Mouse (Mus musculus) right cerebral cortex, adult 2 months (tissue): ENCODE measurements around the gene Gm20431.
A peak's percentile ranks its signal among the peaks of the same experiment; 100 is the strongest.

ENCODE experiments used
- DNase-seq, 2 experiments: peaks; one replicate each; pipeline ENCODE4 v3.0.0; 2021 to 2022; ENCODE audit warnings: low spot score in 2 of 2

The Gm20431 gene

GRCm38 (mm10) chr2:167599195-167599594 is 62.1 kb downstream of the Gm20431 start:
- no peak for DNase-seq

DNA sequence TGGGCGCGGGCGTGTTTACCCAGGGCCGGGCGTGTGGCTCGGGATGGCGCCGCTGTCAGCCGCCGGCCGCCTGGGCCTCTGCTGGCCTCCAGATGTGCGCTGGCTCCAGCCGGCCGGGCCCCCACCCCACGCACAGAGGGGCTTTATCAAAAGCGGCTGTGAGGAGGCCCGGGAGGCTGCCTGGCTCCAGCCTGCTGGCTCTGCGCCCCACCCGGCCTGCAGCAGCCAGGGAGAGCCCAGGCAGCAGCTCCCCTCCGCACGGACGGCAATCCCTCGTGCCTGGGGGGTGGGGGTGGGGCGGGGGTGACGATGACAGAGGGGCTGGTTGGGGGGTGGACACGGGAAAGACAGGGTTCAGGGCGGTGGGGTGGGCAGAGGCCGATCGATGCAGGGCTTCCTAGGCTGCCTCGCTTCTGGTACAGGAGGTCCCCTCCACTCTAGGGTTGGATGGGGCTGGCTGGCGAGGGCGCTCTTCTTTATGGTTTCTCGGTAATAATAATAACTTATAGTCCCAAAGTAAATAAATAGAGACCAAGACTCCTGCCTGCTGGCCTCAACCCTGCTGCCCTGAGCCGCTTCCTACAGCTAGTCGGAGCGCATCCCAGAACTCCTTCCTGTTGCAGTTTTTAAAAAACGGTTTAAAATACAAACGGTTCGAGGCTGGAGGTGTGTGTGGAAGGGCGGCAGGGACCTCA is 63.7 kb downstream of the Gm20431 start:
- DNase-seq = no peak

DNA sequence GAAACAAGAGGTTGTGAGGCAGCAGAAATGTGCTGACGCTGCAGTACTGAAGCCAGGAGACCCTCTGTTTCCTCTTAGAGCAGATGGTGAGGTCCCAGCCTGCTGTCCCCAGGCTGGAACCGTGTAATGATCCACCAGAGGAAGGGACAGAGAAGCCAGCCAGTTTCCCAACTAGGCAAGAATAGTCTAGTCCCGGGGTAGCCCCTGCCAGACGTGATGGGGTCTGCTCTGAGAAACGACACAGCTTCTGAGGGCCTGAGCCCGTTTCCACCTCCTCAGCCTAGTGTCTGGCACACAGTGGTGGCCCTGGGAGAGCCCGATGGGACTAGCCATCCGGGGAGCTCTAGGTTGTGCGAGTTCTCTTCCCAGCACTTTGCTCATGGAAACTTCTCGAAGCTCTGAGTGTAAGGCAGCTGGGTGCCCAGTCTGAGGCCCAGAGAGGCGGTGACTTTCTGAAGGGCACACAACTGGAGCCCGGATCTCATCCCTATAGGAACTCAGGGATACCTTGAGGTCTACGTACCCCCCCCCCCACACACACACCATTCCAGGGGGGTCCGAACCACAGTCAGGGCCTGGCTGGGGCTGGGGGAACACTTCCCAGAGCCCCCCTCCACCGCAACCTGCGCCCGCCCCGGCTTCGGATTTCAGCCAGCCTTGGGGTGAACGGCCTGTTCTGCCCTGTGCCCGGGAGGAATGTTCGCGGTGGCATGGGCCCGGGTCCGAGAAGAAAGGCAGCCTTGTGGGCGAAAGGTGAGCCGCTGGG is 64.4 kb downstream of the Gm20431 start:
- DNase-seq = no peak

- no peak for DNase-seq
Measured at GRCm38 (mm10) chr2:167596262-167596661, 65.0 kb downstream of the Gm20431 start.

GRCm38 (mm10) chr2:167595761-167596171 is 65.5 kb downstream of the Gm20431 start:
- DNase-seq = no peak

GRCm38 (mm10) chr2:167594444-167594934 is 66.8 kb downstream of the Gm20431 start:
- DNase-seq = peak in 1 of 2 experiments; percentile 64

GRCm38 (mm10) chr2:167593551-167594250 is 67.6 kb downstream of the Gm20431 start:
- DNase-seq = no peak

DNA sequence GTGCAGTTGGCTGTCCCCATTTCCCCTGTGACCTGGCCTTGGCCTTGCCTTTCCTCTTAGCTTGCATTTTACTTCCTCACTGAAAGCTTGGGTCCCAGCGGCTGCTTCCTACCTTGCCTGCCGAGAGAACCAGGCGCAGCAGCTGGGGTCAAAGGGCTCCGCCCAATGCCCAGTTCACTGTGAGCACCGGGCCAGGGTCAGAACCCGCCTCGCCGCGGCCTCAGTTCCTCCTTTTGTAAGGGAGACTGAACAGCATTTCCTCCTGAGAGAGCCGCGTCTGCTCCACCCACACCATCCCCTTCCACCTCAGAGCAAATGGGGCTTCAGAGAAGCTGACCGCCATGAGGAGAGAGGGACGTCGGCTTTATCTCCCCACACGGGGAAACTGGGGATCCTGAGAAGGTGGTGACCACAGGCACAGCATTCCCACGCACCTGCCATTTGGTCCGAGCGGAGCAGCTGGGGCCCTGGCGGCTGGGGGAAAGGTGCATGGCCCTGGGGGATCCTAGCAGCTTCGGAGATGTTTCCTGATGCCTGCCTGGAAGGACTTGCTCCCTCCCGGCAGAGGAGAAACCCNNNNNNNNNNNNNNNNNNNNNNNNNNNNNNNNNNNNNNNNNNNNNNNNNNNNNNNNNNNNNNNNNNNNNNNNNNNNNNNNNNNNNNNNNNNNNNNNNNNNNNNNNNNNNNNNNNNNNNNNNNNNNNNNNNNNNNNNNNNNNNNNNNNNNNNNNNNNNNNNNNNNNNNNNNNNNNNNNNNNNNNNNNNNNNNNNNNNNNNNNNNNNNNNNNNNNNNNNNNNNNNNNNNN is 72.3 kb downstream of the Gm20431 start:
- no peak for DNase-seq

GRCm38 (mm10) chr2:167586976-167587375 is 74.3 kb downstream of the Gm20431 start:
- DNase-seq = no peak

DNA sequence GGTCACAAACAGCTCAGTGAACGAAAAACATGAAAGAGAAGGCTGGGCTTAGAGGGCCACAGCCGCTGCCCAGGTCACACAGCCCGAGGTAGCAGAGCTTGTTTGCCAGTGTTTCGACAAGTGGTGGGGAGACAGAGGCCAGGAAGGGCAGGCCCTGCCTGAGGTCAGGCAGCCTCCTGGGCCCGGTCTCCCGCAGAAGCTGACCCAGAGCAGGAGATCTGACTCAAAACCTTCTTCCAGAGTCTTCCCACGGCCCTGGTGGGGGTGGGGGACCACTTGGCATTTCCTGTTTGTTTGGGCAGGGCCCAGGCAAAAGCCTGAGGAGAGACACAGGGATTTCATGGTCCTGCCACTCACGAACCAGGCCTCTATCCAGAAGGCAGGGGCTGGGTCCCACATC is 75.3 kb downstream of the Gm20431 start:
- no peak for DNase-seq

GRCm38 (mm10) chr2:167585273-167585672 is 76.0 kb downstream of the Gm20431 start:
- no peak for DNase-seq

DNA sequence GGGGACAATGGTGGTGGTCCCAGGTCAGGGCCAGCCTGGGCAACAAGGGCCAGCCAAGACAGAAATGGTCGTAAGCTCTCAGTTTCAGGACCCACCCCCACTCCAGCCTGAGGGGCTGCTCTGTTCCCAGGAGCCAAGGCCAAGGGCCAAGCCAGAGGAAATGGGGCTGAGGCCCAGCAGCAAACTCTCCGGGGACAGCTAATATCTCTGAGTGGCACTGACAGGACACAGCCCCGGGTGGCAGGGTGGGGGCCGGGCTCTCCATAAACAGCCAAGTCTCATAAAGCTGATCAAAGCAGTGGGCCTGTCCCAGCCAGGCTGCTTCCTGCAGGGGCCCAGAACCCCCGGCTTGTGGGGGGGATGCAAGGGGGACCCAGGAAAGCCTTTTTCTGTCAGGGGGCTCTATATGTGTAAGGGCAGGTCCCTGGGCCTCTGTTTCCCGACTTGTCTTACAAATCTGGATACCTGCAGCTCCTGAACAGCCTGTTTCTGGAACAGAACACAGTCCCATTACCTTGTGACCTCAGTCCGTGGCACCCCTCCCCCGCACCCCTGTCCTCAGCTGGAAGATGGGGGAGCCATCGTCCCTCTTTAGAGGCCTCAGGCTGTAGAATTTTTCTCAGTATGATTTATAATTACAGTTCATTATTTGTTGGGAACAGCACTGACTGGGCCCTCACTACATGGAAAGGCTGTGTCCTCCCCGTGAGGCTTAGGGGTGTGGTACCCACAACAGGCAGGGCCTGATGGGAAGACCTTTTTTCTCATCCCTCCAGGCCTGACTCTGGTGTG is 77.9 kb downstream of the Gm20431 start:
- DNase-seq = no peak

DNA sequence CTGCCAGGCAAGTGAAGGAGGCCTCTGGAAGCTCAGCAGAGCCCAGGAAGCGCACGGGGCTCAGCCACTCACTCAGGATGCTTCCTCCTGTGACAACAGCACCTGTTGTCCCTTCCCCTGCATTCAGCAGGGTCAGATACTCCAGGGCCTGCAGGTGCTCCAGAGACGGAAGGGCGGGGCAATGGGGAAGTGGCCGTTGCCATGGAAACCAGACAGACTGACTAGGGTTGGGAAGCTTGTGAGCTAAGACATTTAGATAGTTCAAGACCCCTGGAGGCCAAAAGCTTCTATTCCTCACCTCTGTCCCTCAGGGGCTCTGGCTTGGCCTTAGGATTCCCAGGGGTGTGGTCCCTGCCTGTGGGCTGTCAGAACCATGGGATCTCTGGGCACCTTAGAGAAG is 82.8 kb downstream of the Gm20431 start:
- no peak for DNase-seq

DNA sequence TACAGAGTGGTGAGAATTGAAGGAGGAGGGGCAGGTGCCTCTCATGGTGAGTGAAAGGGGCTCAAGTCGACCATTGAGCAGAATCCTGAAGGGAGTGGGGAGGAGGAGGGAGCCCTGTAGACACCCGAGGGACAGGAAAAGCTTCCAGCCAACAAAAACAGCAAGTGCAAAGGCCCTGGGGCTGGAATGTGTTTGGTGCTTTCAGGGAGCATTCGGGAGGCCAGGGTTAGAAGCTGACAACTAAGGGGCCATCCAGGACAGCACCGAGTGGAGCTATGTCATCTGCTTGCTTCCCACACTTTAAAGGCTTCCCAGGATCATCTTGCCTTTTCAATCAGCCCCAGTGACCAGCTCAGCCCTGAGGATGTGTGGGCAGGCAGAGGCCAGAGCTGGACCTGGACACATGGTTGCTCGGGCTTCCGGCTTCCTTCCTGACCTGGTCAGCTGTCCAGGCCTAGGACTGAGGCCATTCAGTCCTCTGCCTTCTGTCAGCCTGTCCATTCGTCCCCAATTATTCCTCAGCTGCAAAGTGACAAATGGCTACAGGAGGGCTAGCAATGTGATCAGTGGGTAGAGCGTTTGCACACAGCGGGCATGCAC is 84.0 kb downstream of the Gm20431 start:
- no peak for DNase-seq

DNA sequence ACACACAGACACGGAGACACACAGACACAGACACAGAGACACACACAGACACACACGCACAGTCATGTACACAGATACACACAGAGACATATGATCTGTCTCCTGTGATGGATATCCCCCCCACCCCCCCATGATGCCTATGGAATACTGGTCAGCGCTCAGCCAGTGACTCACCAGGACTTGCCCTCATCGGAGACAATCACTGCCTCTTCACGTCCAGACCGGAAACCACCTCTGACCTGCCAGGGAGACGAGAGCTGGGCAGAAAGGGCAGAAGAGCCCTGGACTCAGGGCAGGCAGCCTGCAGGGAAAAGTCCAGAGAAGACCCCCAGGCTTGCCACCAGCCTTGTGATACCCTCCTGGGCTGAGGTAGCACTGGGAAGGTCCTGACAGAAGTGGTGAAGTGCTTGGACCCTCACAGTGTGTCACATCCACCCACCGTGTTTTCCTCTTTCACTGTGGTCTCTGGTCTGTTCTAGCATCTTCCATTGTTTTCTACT is 85.1 kb downstream of the Gm20431 start:
- DNase-seq = no peak

DNA sequence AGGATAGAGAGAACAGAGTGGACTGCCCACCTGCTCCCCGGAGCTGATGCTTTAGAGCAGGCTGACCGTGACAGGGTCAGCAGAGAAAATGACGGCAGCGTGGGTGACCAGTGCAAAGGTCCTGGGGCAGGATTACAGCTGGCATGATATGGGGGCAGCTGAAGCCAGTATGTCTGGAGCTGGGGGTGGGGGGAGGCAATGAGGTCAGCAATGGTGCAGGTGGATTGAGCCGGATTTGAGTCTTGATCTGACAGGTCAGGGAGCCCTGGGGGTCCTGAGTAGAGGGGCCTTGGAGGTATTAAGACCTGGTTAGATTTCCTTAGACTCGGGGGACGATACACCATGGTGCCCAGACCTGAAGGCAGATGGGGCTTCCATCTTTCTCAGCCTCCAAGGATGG is 85.7 kb downstream of the Gm20431 start:
- DNase-seq = no peak

DNA sequence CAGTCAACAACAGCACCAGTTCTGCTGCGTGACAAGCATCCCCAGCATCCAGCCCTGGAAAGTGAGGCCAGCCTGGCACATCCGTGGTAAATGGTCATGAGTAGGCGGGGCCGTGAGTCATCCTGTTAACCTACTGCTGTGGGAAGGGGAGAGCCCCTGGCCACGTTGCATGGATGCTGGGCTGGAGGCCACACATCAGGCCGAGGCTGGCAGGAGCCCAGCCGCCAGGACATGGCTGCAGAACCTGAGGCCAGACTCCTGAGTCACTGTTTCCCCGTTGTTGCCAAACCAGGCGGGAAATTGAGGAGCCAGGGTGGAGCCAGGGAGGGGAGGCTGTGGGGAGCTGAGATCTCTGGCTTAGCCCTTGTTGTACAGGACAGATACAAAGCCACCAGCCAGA is 86.5 kb downstream of the Gm20431 start:
- no peak for DNase-seq

GRCm38 (mm10) chr2:167571442-167572220 is 89.7 kb downstream of the Gm20431 start:
- DNase-seq = no peak

GRCm38 (mm10) chr2:167570815-167571214 is 90.5 kb downstream of the Gm20431 start:
- no peak for DNase-seq
